Mouse (Mus musculus) lung, adult 2 months (tissue): ENCODE measurements around the gene Pdk2.

Experiments
- CTCF ChIP-seq: fragments of 200-500 bp; IDR thresholded peaks from 2 replicates; pipeline ENCODE4 v1.5.1; 2011; ENCODE audit warnings: mild to moderate bottlenecking, low read length, control low read depth; ENCODE audit not compliant: insufficient read depth
- POLR2A ChIP-seq: fragments of 200-500 bp; IDR thresholded peaks from 2 replicates; pipeline ENCODE4 v1.6.1; 2011; ENCODE audit warnings: low read depth, mild to moderate bottlenecking, control low read depth, low read length, borderline replicate concordance; ENCODE audit errors: extremely low read depth

DNA sequence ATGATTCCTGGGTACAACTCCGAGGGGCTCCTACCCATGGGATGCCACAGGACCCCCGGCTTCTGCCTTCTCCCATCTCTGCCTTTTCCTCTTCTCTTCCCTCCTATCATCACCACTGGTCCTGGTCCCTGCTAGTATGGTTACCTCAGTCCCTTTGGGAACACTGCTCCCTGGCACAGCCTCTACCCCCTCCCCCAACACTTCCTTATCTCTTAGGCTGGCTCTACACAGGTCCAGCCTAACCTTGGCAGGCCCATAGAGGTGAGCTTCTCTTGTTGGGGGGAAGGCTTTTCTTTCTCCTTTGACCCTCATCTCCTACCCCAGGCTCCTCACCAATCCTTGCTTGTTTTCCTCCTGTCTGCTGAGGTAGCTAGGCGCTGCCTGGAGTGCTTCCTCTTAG is 25.7 kb downstream of the Pdk2 start:
- TF ChIP-seq CTCF = no peak
- TF ChIP-seq POLR2A = no peak
